Mouse (Mus musculus) skeletal muscle tissue, adult 2 months (tissue): ENCODE data around the gene Mical3.

Experiments used
- DNase-seq: peaks from one replicate; pipeline ENCODE4 v3.0.0-alpha.2; 2012; ENCODE audit warnings: low read depth, low spot score

The Mical3 gene

DNA sequence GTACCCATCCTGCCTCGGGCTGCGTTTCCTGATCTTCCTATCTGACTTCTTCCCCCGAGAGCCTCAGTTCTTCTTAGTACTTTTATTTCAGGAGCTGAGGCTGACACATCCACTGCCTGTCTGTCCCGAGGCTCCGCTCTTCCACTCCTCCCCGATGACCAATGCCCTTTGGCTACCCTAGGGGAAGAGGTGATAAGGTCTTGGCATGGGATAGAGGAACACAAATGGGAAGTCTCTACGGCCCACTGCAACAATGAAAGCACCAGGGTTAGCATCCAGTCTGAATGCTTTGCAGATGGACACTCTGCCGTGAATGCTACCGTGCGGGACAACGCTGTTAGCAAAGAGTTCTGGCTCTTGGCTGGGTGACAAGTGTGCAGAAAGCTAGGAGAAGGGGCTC, 116.5 kb downstream of the Mical3 start:
- DNase-seq: no peak

DNA sequence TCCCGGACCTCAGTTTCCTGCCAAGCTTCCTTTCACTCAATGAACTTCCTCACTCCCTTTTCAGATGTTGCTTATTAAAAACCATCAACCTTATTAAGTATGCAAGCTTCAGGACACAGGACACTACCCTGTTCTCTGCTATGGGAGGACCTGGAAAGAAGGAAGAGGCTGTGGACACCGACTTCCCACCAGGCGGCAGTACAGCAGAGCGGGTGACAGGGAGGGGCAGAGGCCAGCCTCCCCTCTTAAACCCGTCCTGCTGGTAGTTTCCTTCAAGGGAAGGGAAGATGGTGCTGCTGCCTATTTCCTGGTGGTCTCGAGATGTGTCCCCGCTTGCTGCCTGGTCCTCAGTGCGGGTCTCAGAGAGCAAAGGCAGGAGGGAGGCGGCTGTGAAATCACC, 117.0 kb downstream of the Mical3 start:
- no peak for DNase-seq

DNA sequence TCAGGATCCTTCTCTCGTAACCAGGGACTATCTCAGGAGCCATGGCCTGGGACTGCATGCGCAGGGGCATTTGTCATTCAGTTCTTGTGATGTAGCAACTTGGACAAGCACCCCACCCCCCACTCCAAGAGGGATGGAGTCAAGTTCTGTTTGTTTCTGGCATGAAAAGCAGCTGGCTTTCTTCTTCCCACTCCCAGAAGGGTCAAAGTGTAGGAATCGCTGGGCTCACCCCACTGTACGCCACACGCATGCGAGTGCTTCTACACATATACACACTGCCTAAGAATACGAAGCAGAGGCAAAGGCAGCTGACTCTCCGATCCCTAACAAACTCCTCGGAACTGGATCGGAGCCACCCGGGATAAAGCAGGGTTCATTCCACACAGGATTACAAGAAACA, 119.1 kb downstream of the Mical3 start:
- DNase-seq: no peak

GRCm38 (mm10) chr6:121009651-121010050, 121.1 kb downstream of the Mical3 start:
- no peak for DNase-seq

- no peak for DNase-seq
These were observed 125.8 kb downstream of the Mical3 start for GRCm38 (mm10) chr6:121004959-121005358.

GRCm38 (mm10) chr6:121002952-121003351, 127.8 kb downstream of the Mical3 start:
- DNase-seq: no peak

GRCm38 (mm10) chr6:120999860-121000526, 130.8 kb downstream of the Mical3 start:
- DNase-seq: no peak

- peak; percentile 62 for DNase-seq
These were observed 131.7 kb downstream of the Mical3 start for GRCm38 (mm10) chr6:120999087-120999486.

GRCm38 (mm10) chr6:120996607-120997006, 134.2 kb downstream of the Mical3 start:
- peak; percentile 41 for DNase-seq

- DNase-seq: no peak
These were observed 135.3 kb downstream of the Mical3 start for GRCm38 (mm10) chr6:120995541-120995940.

DNA sequence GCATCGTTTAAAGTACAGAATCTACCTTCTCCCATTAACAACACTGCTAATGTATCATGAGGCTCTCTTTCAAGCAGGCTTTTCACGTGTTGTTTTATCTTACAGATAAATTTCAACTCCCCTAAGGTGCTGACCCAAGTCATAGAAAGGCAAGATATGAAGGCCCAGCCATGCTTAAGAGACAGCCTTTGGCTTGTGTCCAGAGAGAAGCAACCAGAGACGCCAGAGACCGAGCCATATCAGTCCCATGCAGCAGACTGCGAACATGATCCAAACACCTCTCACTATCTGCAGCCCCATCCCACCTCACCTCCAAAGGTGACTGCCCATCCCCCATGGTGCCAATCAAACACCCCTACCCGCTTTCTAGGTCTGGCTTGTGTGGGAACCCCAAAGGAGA, 138.9 kb downstream of the Mical3 start:
- no peak for DNase-seq

DNA sequence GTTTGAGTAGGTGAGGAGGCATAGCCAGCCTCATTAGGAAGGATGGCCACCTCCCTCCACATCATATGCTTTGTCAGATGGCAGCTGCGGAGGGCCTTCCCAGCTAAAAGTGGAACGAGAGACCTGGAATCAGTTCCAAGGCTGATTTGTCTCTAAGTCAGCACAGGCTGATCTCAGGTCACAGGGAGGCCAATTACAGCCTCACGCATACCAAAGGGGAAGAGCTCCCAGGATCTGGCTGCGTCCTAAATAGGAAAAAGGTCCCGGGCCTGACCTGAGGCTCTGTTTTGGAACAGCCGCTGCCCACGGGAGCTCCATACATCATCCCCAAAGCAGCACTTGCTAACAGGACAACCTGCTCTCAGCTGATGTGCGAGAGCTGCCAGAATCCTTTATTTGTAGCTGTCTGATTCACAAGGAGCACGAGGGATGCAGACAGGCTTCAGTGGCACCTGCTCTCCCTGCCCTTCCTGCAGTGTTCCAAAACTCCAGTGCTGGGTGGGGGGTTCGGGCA, 143.2 kb downstream of the Mical3 start:
- DNase-seq: peak; percentile 91

GRCm38 (mm10) chr6:120987164-120987563, 143.6 kb downstream of the Mical3 start:
- no peak for DNase-seq

DNA sequence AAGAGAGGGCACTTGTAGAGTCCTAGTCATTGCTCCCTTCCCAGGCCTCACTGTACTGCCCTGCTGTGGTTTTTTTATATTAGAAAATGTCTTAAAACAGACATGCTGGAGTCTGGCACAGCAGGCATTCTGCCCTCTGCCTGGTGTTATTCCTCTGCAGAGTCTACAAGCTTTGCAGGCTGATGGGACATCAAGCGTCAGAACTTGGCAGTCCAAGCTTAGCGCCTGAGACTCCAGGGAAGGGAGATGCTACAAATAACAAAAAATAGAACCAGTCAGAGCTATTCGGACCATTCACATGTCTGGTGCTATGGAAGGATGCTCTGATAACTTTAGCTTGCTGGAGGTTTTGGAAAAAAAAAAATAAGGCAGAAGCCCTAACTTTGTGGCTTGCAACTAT, 144.6 kb downstream of the Mical3 start:
- no peak for DNase-seq

DNA sequence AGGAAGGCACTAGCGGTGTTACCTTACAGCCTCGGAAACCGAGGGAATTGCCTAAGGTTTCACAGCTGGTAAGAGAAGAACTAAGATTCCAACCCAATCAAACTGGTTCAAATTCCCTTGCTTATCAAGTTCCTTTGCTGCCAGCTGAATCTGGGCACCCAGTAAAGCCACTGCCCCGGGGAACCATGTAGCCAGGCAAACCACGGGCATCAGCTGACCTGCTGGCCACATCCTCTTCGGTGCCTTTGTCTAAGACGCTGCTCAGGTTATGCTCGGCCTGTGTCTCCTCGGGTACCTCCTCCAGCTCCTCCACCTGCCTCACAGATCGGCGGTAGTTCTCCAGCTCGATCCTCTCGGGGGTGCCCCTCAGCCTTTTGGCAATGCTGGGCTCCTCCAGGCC, 148.5 kb downstream of the Mical3 start:
- DNase-seq: no peak

DNA sequence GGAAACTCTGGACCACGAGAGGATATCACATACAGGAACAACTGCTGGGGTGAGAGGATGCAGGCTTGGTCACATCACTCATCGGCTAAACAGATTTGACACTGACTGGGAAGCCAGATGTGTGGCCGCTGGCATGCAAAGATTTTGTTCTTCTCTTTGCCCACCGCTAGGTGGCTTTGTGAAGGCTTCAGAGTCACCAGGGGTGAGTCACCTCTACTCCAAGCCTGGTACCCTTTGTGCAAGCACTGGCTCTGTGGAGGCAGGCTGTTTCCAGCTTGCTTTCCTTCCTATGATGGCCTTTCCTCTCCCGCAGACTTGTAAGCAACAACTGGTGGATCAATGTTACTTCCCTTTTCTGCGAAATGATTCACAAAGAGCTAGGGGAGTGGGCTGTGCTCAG, 149.3 kb downstream of the Mical3 start:
- no peak for DNase-seq

DNA sequence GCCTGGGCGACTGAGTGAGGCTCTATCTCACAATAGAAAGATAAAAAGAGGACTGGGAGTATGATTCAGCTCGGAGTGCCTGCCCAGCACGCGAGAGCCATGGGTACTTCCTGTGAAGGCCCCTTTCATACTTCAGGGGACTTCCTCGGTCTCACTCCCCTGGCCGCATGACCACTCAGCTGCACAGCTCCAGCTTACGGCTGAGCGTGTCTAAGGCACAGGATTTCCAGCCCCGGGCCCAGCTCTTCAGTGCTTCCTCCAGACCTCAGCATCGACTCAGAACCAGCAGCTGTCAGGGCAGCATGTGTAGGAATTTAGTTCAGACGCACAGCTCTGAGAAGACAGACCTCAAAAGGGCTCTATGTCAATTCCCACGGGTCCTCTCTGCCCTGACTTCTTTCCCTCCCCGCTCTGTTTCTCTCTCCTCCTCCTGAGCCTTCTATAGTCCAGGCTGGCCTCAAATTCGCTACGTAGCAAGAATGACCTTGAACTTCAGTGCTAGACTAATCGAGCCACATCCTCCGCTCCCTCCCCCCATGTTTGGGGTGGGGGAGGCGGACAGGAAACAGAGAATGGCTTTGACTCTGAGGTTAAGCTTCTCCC, 152.7 kb downstream of the Mical3 start:
- DNase-seq: no peak

DNA sequence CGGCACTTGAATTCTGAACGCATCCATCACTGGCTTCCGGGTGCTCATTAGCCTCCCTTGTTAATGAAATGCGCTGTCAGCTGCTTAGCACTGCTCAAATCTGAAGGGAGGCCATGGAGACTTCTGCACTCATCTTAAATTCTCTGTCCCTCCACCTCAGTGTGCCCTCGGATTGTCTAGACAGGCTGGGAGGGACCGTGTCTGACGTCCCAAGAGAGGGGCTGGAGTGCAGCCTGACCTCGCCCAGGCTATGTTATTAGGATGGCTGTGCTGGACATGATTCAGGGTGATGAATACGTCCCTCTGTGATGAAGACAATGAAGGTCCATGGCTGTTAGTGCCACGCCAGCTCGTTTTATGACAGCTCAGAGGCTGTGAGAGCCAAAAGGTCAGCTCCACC, 153.8 kb downstream of the Mical3 start:
- no peak for DNase-seq

DNA sequence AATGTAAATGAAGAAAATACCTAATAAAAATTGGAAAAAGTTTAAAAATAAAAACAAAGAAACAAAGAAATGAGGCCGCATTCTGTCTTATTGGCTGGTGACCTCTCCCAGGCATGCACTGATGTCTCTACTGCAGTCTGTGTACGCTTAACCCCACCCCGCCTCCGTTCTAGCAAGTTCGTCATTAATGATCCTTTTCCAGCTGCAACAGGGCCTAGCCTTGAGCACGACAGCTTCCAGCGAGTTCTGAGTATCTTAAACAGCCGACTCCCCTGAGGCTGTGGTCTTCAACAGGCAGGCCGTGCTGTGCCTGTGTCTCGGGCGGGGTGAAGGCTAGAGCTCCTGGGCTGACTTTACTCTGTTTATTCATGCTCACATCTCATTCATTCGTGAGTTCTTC, 154.7 kb downstream of the Mical3 start:
- no peak for DNase-seq

- peak; percentile 74 for DNase-seq
These were observed 158.8 kb downstream of the Mical3 start for GRCm38 (mm10) chr6:120971797-120972590.

DNA sequence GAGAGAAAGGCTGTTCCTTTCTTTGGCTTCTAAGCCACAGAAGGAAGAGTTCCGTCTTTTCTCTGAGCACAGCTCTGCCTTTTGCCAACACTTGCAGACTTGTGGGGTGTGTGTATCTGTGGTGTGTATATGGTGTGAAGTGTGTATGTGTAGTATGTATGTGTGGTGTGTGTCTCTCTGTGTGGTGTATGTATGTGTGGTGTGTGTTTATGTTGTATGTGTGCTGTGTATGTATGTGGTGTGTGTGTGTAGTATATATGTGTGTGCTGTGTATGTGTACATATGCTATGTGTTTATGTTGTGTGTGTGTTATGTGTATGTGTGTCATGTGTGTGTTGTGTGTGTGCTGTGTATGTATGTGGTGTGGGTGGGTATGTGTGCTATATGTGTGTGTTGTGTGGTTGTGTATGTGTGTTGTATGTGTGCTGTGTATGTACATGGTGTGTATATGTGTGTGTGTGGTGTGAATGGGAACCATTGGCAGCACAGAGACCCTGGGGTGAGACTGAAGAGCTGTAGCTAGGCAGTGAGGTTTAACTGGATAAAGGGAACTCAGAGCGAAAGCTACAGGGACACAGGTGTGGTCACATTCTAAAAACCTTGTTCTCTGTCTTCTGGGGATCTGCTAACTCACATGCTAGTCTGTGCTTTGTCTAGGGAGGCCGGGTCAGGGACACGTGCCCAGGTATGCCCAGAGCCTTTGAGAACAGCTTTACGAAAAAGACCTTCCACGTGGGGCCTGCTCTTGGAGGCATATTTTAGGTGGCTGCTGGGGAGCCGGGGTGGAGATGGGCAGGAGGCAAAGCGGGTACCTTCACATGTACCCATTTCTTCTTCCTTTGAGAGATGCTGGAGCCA, 159.6 kb downstream of the Mical3 start:
- no peak for DNase-seq

GRCm38 (mm10) chr6:120965814-120966213, 165.0 kb downstream of the Mical3 start:
- DNase-seq: no peak
